Mouse (Mus musculus): ENCODE results near the gene Tmem267.
A peak's percentile ranks its signal among the peaks of the same experiment; 100 is the strongest.
"Not testable (repeated sequence)": the region's sequence is repeated elsewhere in the genome, so short reads cannot be mapped to it uniquely, and the experiment has no call there.

Tmem267 gene

GRCm38 (mm10) chr13:119487880-119488580 is at the start of gene Tmem267, which contains the start of gene 3110070M22Rik:
Tmem267 (plus strand) TSS chr13:119488039.
3110070M22Rik (minus strand) TSS chr13:119488383.
- DNase-seq (ENCODE audit: low spot score), result peak; percentile 85

- DNase-seq (ENCODE audit: low spot score), result no peak
Measured at GRCm38 (mm10) chr13:119442244-119442643, 45.6 kb upstream of the Tmem267 start.

GRCm38 (mm10) chr13:119453563-119453962 is 34.3 kb upstream of the Tmem267 start:
- no peak for DNase-seq (ENCODE audit: low spot score)

GRCm38 (mm10) chr13:119455082-119455481 is 32.8 kb upstream of the Tmem267 start:
- no peak for DNase-seq (ENCODE audit: low spot score)

- no peak for DNase-seq (ENCODE audit: low spot score)
Measured at GRCm38 (mm10) chr13:119456342-119456741, 31.5 kb upstream of the Tmem267 start.

GRCm38 (mm10) chr13:119461900-119462595 is 25.8 kb upstream of the Tmem267 start:
- no peak for DNase-seq (ENCODE audit: low spot score)

GRCm38 (mm10) chr13:119462596-119463560 is 25.0 kb upstream of the Tmem267 start, which contains the start of gene 4833420G17Rik:
4833420G17Rik (plus strand) TSS chr13:119462768.
- peak; percentile 89 for DNase-seq (ENCODE audit: low spot score)

- no peak for DNase-seq (ENCODE audit: low spot score)
Measured at GRCm38 (mm10) chr13:119476631-119477030, 11.2 kb upstream of the Tmem267 start.

- no peak for DNase-seq (ENCODE audit: low spot score)
Measured at GRCm38 (mm10) chr13:119477789-119478188, 10.1 kb upstream of the Tmem267 start.

- no peak for DNase-seq (ENCODE audit: low spot score)
Measured at GRCm38 (mm10) chr13:119487354-119487753, 485 bp upstream of the Tmem267 start.

- not testable (repeated sequence) for DNase-seq (ENCODE audit: low spot score)
Measured at GRCm38 (mm10) chr13:119492083-119492482, 4.2 kb downstream of the Tmem267 start.

GRCm38 (mm10) chr13:119494938-119495337 is 7.1 kb downstream of the Tmem267 start:
- DNase-seq (ENCODE audit: low spot score), result not testable (repeated sequence)

- not testable (repeated sequence) for DNase-seq (ENCODE audit: low spot score)
Measured at GRCm38 (mm10) chr13:119596321-119597211, 108.7 kb downstream of the Tmem267 start.

GRCm38 (mm10) chr13:119598466-119598865 is 110.6 kb downstream of the Tmem267 start:
- DNase-seq (ENCODE audit: low spot score), result not testable (repeated sequence)

- not testable (repeated sequence) for DNase-seq (ENCODE audit: low spot score)
Measured at GRCm38 (mm10) chr13:119599066-119599465, 111.2 kb downstream of the Tmem267 start.

GRCm38 (mm10) chr13:119599498-119599897 is 111.7 kb downstream of the Tmem267 start:
- not testable (repeated sequence) for DNase-seq (ENCODE audit: low spot score)

- DNase-seq (ENCODE audit: low spot score), result not testable (repeated sequence)
Measured at GRCm38 (mm10) chr13:119600166-119600565, 112.3 kb downstream of the Tmem267 start.

- DNase-seq (ENCODE audit: low spot score), result not testable (repeated sequence)
Measured at GRCm38 (mm10) chr13:119602688-119603331, 115.0 kb downstream of the Tmem267 start.

GRCm38 (mm10) chr13:119603890-119604289 is 116.1 kb downstream of the Tmem267 start:
- DNase-seq (ENCODE audit: low spot score), result not testable (repeated sequence)

- DNase-seq (ENCODE audit: low spot score), result not testable (repeated sequence)
Measured at GRCm38 (mm10) chr13:119604322-119604721, 116.5 kb downstream of the Tmem267 start.

Measured in layer of hippocampus, adult 11-12 months (tissue).